Comparison of ENCODE assay signal across 18 mouse cellular contexts in genomic region chr19:44457359-44458055, GRCm38 (mm10). TPM values are rescaled to one million over a fixed set of nuclear protein-coding genes. Genes with fewer than 3 reads are reported as not detected.
DNase-seq lines count a peak whose midpoint lies in the region; ATAC-seq and TF ChIP-seq lines count a peak whose summit lies in the region.
"Had no signal": no experiment of that assay in that cellular context is flagged by ENCODE, and none has a peak within 500 bp of the region (broad histone marks: within the 10 kb centered on the region; RNA-seq: fewer than 3 reads in every experiment).

No protein-coding gene starts in this region.

- H3K4me3 ChIP-seq in heart, embryonic 16.5 days (ENCODE audit: low read length), result no peak overlapping the region
- no peak overlapping the region for H3K4me3 ChIP-seq in heart, embryonic 10.5 days
- H3K4me3 ChIP-seq in lung, embryonic 16.5 days (ENCODE audit: low read length), result no peak overlapping the region
- no peak overlapping the region for H3K4me3 ChIP-seq in lung, adult 2 months (replicated peaks; ENCODE audit: extremely low read depth, low read depth, low read length)
- H3K4me3 ChIP-seq in C2C12 (ENCODE audit: insufficient read depth, poor library complexity, severe bottlenecking), result no peak overlapping the region
- H3K4me3 ChIP-seq: embryonic facial prominence, embryonic 15.5 days; forebrain, embryonic 13.5 days; layer of hippocampus, adult 2 months; liver, embryonic 15.5 days had no signal

- H3K9me3 ChIP-seq in heart, embryonic 16.5 days (replicated peaks; ENCODE audit: control insufficient read depth, low read length), result no peaks in the 10 kb centered on the region
- H3K9me3 ChIP-seq in heart, embryonic 10.5 days, result no peaks in the 10 kb centered on the region
- no peaks in the 10 kb centered on the region for H3K9me3 ChIP-seq in lung, embryonic 16.5 days (ENCODE audit: control insufficient read depth, low read length)
- H3K9me3 ChIP-seq: embryonic facial prominence, embryonic 15.5 days; forebrain, embryonic 13.5 days; liver, embryonic 15.5 days had no signal

- H3K79me3 ChIP-seq in C2C12 (ENCODE audit: low read depth), result no peaks in the 10 kb centered on the region

- no peak overlapping the region for H3K27ac ChIP-seq in heart, embryonic 16.5 days (ENCODE audit: low read length)
- no peak overlapping the region for H3K27ac ChIP-seq in heart, embryonic 10.5 days
- no peak overlapping the region for H3K27ac ChIP-seq in lung, embryonic 16.5 days (ENCODE audit: low read length)
- H3K27ac ChIP-seq: embryonic facial prominence, embryonic 15.5 days; forebrain, embryonic 13.5 days; layer of hippocampus, adult 2 months; liver, embryonic 15.5 days had no signal

- no peaks in the 10 kb centered on the region for H3K36me3 ChIP-seq in heart, embryonic 16.5 days (ENCODE audit: control insufficient read depth, insufficient read depth)
- no peaks in the 10 kb centered on the region for H3K36me3 ChIP-seq in heart, embryonic 10.5 days
- H3K36me3 ChIP-seq in lung, embryonic 16.5 days (ENCODE audit: control insufficient read depth, insufficient read depth, low read length), result no peaks in the 10 kb centered on the region
- no peaks in the 10 kb centered on the region for H3K36me3 ChIP-seq in C2C12 (ENCODE audit: control insufficient read depth, insufficient read depth)
- H3K36me3 ChIP-seq: embryonic facial prominence, embryonic 15.5 days; liver, embryonic 15.5 days had no signal

- TF ChIP-seq POLR2A in lung, adult 2 months (IDR thresholded peaks at IDR 0.05; ENCODE audit: borderline replicate concordance, extremely low read depth, low read depth, low read length), result no peak

- H3K4me2 ChIP-seq in heart, embryonic 16.5 days (ENCODE audit: low read depth, low read length), result no peak overlapping the region
- H3K4me2 ChIP-seq in lung, embryonic 16.5 days (ENCODE audit: low read depth, low read length), result no peak overlapping the region
- H3K4me2 ChIP-seq: embryonic facial prominence, embryonic 15.5 days; forebrain, embryonic 13.5 days; liver, embryonic 15.5 days had no signal

- intact Hi-C loops in left cerebral cortex, postnatal 36 days (cut with DNase I), result no loop called here

- H3K27me3 ChIP-seq in heart, embryonic 16.5 days (ENCODE audit: control insufficient read depth, insufficient read depth, low read length), result no peaks in the 10 kb centered on the region
- no peaks in the 10 kb centered on the region for H3K27me3 ChIP-seq in heart, embryonic 10.5 days (ENCODE audit: insufficient read depth, poor library complexity, severe bottlenecking)
- H3K27me3 ChIP-seq in lung, embryonic 16.5 days (ENCODE audit: control insufficient read depth, insufficient read depth, low read depth, low read length), result no peaks in the 10 kb centered on the region
- no peaks in the 10 kb centered on the region for H3K27me3 ChIP-seq in C2C12 (ENCODE audit: control insufficient read depth, insufficient read depth, insufficient read length)
- H3K27me3 ChIP-seq: embryonic facial prominence, embryonic 15.5 days; forebrain, embryonic 13.5 days; liver, embryonic 15.5 days had no signal

- H3K79me2 ChIP-seq in C2C12 (ENCODE audit: control insufficient read depth, insufficient read depth), result no peaks in the 10 kb centered on the region

- H3K9ac ChIP-seq in heart, embryonic 16.5 days (ENCODE audit: low read length), result no peak overlapping the region
- no peak overlapping the region for H3K9ac ChIP-seq in lung, embryonic 16.5 days (ENCODE audit: low read length)
- H3K9ac ChIP-seq: embryonic facial prominence, embryonic 15.5 days; forebrain, embryonic 13.5 days; liver, embryonic 15.5 days had no signal

- peak; percentile 55; the same call in 1 of the 2 replicates for ATAC-seq in heart, embryonic 16.5 days (replicated peaks; ENCODE audit: extremely low read depth, insufficient read depth, low FRiP score)
- ATAC-seq in lung, embryonic 16.5 days (ENCODE audit: low read depth), result peak; percentile 34; the same call in 1 of the 2 replicates
- peak; percentile 80 for ATAC-seq in neutrophil, adult 5-6 weeks (ENCODE audit: extremely low read depth, insufficient number of reproducible peaks, low FRiP score, poor library complexity, severe bottlenecking)
- no peak for ATAC-seq in megakaryocyte-erythroid progenitor cell, adult 5-6 weeks (replicated peaks; ENCODE audit: low FRiP score, low TSS enrichment, poor library complexity, severe bottlenecking)
- ATAC-seq: forebrain, embryonic 13.5 days had no signal

- H3K4me1 ChIP-seq in heart, embryonic 16.5 days (ENCODE audit: control insufficient read depth, insufficient read depth, low read length), result no peaks in the 10 kb centered on the region
- H3K4me1 ChIP-seq in heart, embryonic 10.5 days, result peaks cover 6% of the 10 kb centered on the region; the same call in 1 of the 2 replicates
- H3K4me1 ChIP-seq in lung, embryonic 16.5 days (replicated peaks; ENCODE audit: control insufficient read depth, insufficient read depth, low read length), result no peaks in the 10 kb centered on the region
- H3K4me1 ChIP-seq in lung, adult 2 months (ENCODE audit: control insufficient read depth, insufficient read depth, low read length), result peaks cover 3% of the 10 kb centered on the region
- H3K4me1 ChIP-seq: embryonic facial prominence, embryonic 15.5 days; forebrain, embryonic 13.5 days; liver, embryonic 15.5 days had no signal

- WGBS in heart, embryonic 16.5 days, result 41% methylated on average over 3 of the region's 3 CpGs
- 56% methylated on average over 3 of the region's 3 CpGs for WGBS in heart, embryonic 10.5 days
- WGBS in lung, embryonic 16.5 days, result 46% methylated on average over 3 of the region's 3 CpGs
- 37% methylated on average over 3 of the region's 3 CpGs for WGBS in lung, adult 2 months

- H3ac ChIP-seq in C2C12 (ENCODE audit: control insufficient read depth, insufficient read length, low read depth), result no peak overlapping the region

- no peak for DNase-seq in heart, embryonic 10.5 days (ENCODE audit: low spot score)
- no peak for DNase-seq in lung, adult 2 months
- no peak for DNase-seq in left cerebral cortex, postnatal 36 days (ENCODE audit: low spot score in 2 of 2)
- DNase-seq: adrenal gland, postnatal 10 days; cerebellum, postnatal 25 days; gastrocnemius, postnatal 25 days; right cerebral cortex, postnatal 14 days had no signal

- TF ChIP-seq CTCF in lung, adult 2 months (IDR thresholded peaks at IDR 0.05; ENCODE audit: insufficient read depth, low read length), result no peak
- no peak for TF ChIP-seq CTCF in C2C12 (IDR thresholded peaks at IDR 0.05; ENCODE audit: control insufficient read depth, insufficient read depth, insufficient read length)

TF ChIP-seq in C2C12, 6 proteins besides CTCF, POLR2A, EP300 and RAD21:
- TF ChIP-seq USF1 (IDR thresholded peaks at IDR 0.05; ENCODE audit: low read depth) (no peak), MAX (IDR thresholded peaks at IDR 0.05) (no peak), MYOG (IDR thresholded peaks at IDR 0.05; ENCODE audit: control insufficient read depth, extremely low read depth, insufficient read length) (no peak), FOSL1 (IDR thresholded peaks at IDR 0.05; ENCODE audit: insufficient read depth, low read length, poor library complexity, severe bottlenecking) (no peak), CEBPB (IDR thresholded peaks at IDR 0.05; ENCODE audit: low read depth) (peak; percentile 11), MYOD1 (IDR thresholded peaks at IDR 0.05; ENCODE audit: control insufficient read depth, insufficient read length, low read depth) (no peak)

RNA-seq across cellular contexts. Expression of gene Wnt8b, which starts 35.8 kb away (rescaled TPM):
- 0.08 TPM in 1 of 2 replicates, not detected in the other for polyA plus RNA-seq in heart, embryonic 16.5 days (2015; fragmentation: Nextera tagmentation; extraction: Ambion mirVana)
- polyA plus RNA-seq in heart, embryonic 10.5 days (2016; fragmentation: Nextera tagmentation; extraction: Ambion mirVana), result not detected in 2 replicates
- not detected in 2 replicates for polyA plus RNA-seq in lung, embryonic 16.5 days (2015; fragmentation: Nextera tagmentation; extraction: Ambion mirVana)
- polyA plus RNA-seq in lung, adult 2 months (2012; rRNA removed), result not detected in 2 replicates
- not detected for polyA plus RNA-seq in C2C12 (2012; fragmentation: generic; extraction: Trizol)
- not detected in 2 replicates for total RNA-seq in neutrophil, adult 5-6 weeks (2017)
- total RNA-seq in megakaryocyte-erythroid progenitor cell, adult 5-6 weeks (2014; fragmentation: Nextera tagmentation), result not detected in 2 replicates
- total RNA-seq in megakaryocyte-erythroid progenitor cell, adult 5-6 weeks (2017), result not detected in 2 replicates
- not detected for total RNA-seq in left cerebral cortex, postnatal 36 days (2021)
- total RNA-seq: gastrocnemius, postnatal 25 days; heart, postnatal 25 days; left cerebral cortex, postnatal 14 days had no signal
- polyA plus RNA-seq: embryonic facial prominence, embryonic 15.5 days; liver, embryonic 15.5 days had no signal

RNA-seq across cellular contexts. Expression of gene Scd1, which starts 49.8 kb away (rescaled TPM):
- polyA plus RNA-seq in heart, embryonic 16.5 days (2015; fragmentation: Nextera tagmentation; extraction: Ambion mirVana), result 1.1 and 1.2 TPM in 2 replicates
- polyA plus RNA-seq in heart, embryonic 10.5 days (2016; fragmentation: Nextera tagmentation; extraction: Ambion mirVana), result 2.5 and 5.5 TPM in 2 replicates
- polyA plus RNA-seq in lung, embryonic 16.5 days (2015; fragmentation: Nextera tagmentation; extraction: Ambion mirVana), result 2.3 and 2.7 TPM in 2 replicates
- 3,425 and 3,454 TPM in 2 replicates for polyA plus RNA-seq in lung, adult 2 months (2012; rRNA removed)
- polyA plus RNA-seq in C2C12 (2012; fragmentation: generic; extraction: Trizol), result 47.1 TPM
- 296 and 305 TPM in 2 replicates for total RNA-seq in neutrophil, adult 5-6 weeks (2017)
- 14.0 and 16.2 TPM in 2 replicates for total RNA-seq in megakaryocyte-erythroid progenitor cell, adult 5-6 weeks (2014; fragmentation: Nextera tagmentation)
- 4.3 and 18.8 TPM in 2 replicates for total RNA-seq in megakaryocyte-erythroid progenitor cell, adult 5-6 weeks (2017)
- 100 to 1,000 TPM; 141 to 168 TPM for total RNA-seq in left cerebral cortex, postnatal 36 days (2021)

Comparison
In these comparisons a context has a peak if more than half of its experiments do, and no peak if none do; other contexts are left out.
1. RNA of gene Scd1, which starts 49.8 kb away (polyA plus RNA-seq): 3,425 to 3,454 TPM in lung, adult 2 months; 47.1 TPM in C2C12 (single experiment), 2.5 to 5.5 TPM in heart, embryonic 10.5 days, 2.3 to 2.7 TPM in lung, embryonic 16.5 days and 1.1 to 1.2 TPM in heart, embryonic 16.5 days; every median in the first group is over 10 times any median in the second.